9 mouse cellular contexts compared by ENCODE assay signal in genomic region chr1:169347692-169348091, GRCm38 (mm10).
DNase-seq lines count a peak whose midpoint lies in the region; ATAC-seq and TF ChIP-seq lines count a peak whose summit lies in the region.
"Had no signal": no experiment of that assay in that cellular context is flagged by ENCODE, and none has a peak within 500 bp of the region (broad histone marks: within the 10 kb centered on the region; RNA-seq: fewer than 3 reads in every experiment).

No protein-coding gene starts in this region.

- no peak overlapping the region for H3K4me2 ChIP-seq in hindbrain, embryonic 14.5 days (replicated peaks)
- H3K4me2 ChIP-seq in CH12.LX (ENCODE audit: insufficient read depth, low read depth, poor library complexity, severe bottlenecking), result no peak overlapping the region
- H3K4me2 ChIP-seq: heart, embryonic 13.5 days; lung, embryonic 15.5 days had no signal

- in situ Hi-C loops in CH12.LX (cut with MboI; ENCODE audit: low pct_ligation_motif_present, low pct_unique_long_range_greater_than_20kb, low sequenced_read_pairs), result no loop called here

- ATAC-seq in hindbrain, embryonic 14.5 days (ENCODE audit: low FRiP score), result no peak

- DNase-seq in hindbrain, embryonic 14.5 days (ENCODE audit: low spot score), result peak; percentile 84
- no peak for DNase-seq in hindbrain, embryonic 10.5 days (ENCODE audit: low spot score)
- DNase-seq in CH12.LX (ENCODE audit: extremely low read depth) (no peak), adipocyte (ENCODE audit: low spot score) (peak; percentile 35)
- DNase-seq in kidney, postnatal 14 days, result peak; percentile 61
- no peak for DNase-seq in thymus, postnatal 0 days (ENCODE audit: low spot score)
- no peak for DNase-seq in cerebellum, adult 11-12 months

- 30% methylated on average over 2 of the region's 2 CpGs for WGBS in hindbrain, embryonic 14.5 days
- WGBS in hindbrain, embryonic 10.5 days, result 54% methylated on average over 2 of the region's 2 CpGs

- no peak overlapping the region for H3K4me3 ChIP-seq in hindbrain, embryonic 14.5 days (replicated peaks; ENCODE audit: low read length)
- H3K4me3 ChIP-seq in hindbrain, embryonic 10.5 days, result no peak overlapping the region
- no peak overlapping the region for H3K4me3 ChIP-seq in CH12.LX (replicated peaks in 1 of 3; ENCODE audit: low read depth in 2 of 3, low read length in 2 of 3, poor library complexity in 1 of 3)
- H3K4me3 ChIP-seq: heart, embryonic 13.5 days; lung, embryonic 15.5 days had no signal

- no peaks in the 10 kb centered on the region for H3K4me1 ChIP-seq in hindbrain, embryonic 14.5 days (replicated peaks; ENCODE audit: control insufficient read depth, insufficient read depth, low read length)
- H3K4me1 ChIP-seq in hindbrain, embryonic 10.5 days (replicated peaks), result no peaks in the 10 kb centered on the region
- no peaks in the 10 kb centered on the region for H3K4me1 ChIP-seq in CH12.LX (ENCODE audit: control insufficient read depth in 1 of 2, insufficient read depth in 2 of 2)
- H3K4me1 ChIP-seq: heart, embryonic 13.5 days; lung, embryonic 15.5 days had no signal

- TF ChIP-seq POLR2A in CH12.LX (IDR thresholded peaks at IDR 0.05; ENCODE audit: low read depth, low read length), result no peak

- no peak for TF ChIP-seq EP300 in CH12.LX (IDR thresholded peaks at IDR 0.05; ENCODE audit: low read length)

- peak; percentile 26 for TF ChIP-seq RAD21 in CH12.LX (IDR thresholded peaks at IDR 0.05; ENCODE audit: low read depth, low read length)

- no peaks in the 10 kb centered on the region for H3K27me3 ChIP-seq in hindbrain, embryonic 14.5 days (ENCODE audit: control insufficient read depth, insufficient read depth, low read length)
- H3K27me3 ChIP-seq in hindbrain, embryonic 10.5 days (ENCODE audit: insufficient read depth, poor library complexity, severe bottlenecking), result no peaks in the 10 kb centered on the region
- no peaks in the 10 kb centered on the region for H3K27me3 ChIP-seq in CH12.LX (replicated peaks)
- H3K27me3 ChIP-seq: lung, embryonic 15.5 days had no signal

- H3K36me3 ChIP-seq in hindbrain, embryonic 14.5 days (replicated peaks; ENCODE audit: control insufficient read depth, insufficient read depth), result no peaks in the 10 kb centered on the region
- no peaks in the 10 kb centered on the region for H3K36me3 ChIP-seq in hindbrain, embryonic 10.5 days
- H3K36me3 ChIP-seq in CH12.LX (replicated peaks in 1 of 2; ENCODE audit: control insufficient read depth in 1 of 2, insufficient read depth in 1 of 2, low read length in 1 of 2), result no peaks in the 10 kb centered on the region
- H3K36me3 ChIP-seq: heart, embryonic 13.5 days; lung, embryonic 15.5 days had no signal

- no peaks in the 10 kb centered on the region for H3K79me2 ChIP-seq in CH12.LX (replicated peaks; ENCODE audit: control insufficient read depth, extremely low read depth, insufficient read depth, poor library complexity, severe bottlenecking)

- no peaks in the 10 kb centered on the region for H3K9me3 ChIP-seq in hindbrain, embryonic 14.5 days (ENCODE audit: control insufficient read depth, low read length)
- no peaks in the 10 kb centered on the region for H3K9me3 ChIP-seq in hindbrain, embryonic 10.5 days
- peaks cover 24% of the 10 kb centered on the region for H3K9me3 ChIP-seq in CH12.LX (replicated peaks; ENCODE audit: low read length)
- H3K9me3 ChIP-seq: heart, embryonic 13.5 days; lung, embryonic 15.5 days had no signal

- H3K9ac ChIP-seq in hindbrain, embryonic 14.5 days, result no peak overlapping the region
- H3K9ac ChIP-seq in CH12.LX (ENCODE audit: insufficient read depth, low read depth), result no peak overlapping the region
- H3K9ac ChIP-seq: heart, embryonic 13.5 days; lung, embryonic 15.5 days had no signal

- no peak for TF ChIP-seq CTCF in CH12.LX (conservative IDR thresholded peaks at IDR 0.05 in 1 of 2, IDR thresholded peaks at IDR 0.05 in 1 of 2; ENCODE audit: low read depth in 2 of 2, low read length in 2 of 2)

- dilution Hi-C loops in CH12.LX (cut with MboI; ENCODE audit: extremely low pct_ligation_motif_present, extremely low pct_unique_long_range_greater_than_20kb, low sequenced_read_pairs), result no loop called here

- H3K27ac ChIP-seq in hindbrain, embryonic 14.5 days, result no peak overlapping the region
- H3K27ac ChIP-seq in hindbrain, embryonic 10.5 days, result no peak overlapping the region
- no peak overlapping the region for H3K27ac ChIP-seq in CH12.LX (ENCODE audit: insufficient read depth, low read depth)
- H3K27ac ChIP-seq: heart, embryonic 13.5 days; lung, embryonic 15.5 days had no signal

TF ChIP-seq in CH12.LX, 34 proteins besides CTCF, POLR2A, EP300 and RAD21:
- no peak for TF ChIP-seq SMC3 (IDR thresholded peaks at IDR 0.05; ENCODE audit: low read depth, low read length)
- TF ChIP-seq GABPA (IDR thresholded peaks at IDR 0.05; ENCODE audit: insufficient replicate concordance, low read depth, low read length), result no peak
- TF ChIP-seq MXI1 (IDR thresholded peaks at IDR 0.05; ENCODE audit: low read depth, low read length), result no peak
- no peak for TF ChIP-seq ZNF384 (IDR thresholded peaks at IDR 0.05; ENCODE audit: low read depth, low read length)
- TF ChIP-seq JUN (IDR thresholded peaks at IDR 0.05; ENCODE audit: insufficient read depth, low read depth, low read length), result no peak
- TF ChIP-seq UBTF (IDR thresholded peaks at IDR 0.05; ENCODE audit: low read depth, low read length), result no peak
- TF ChIP-seq MAFK (IDR thresholded peaks at IDR 0.05; ENCODE audit: insufficient replicate concordance, low read length), result no peak
- no peak for TF ChIP-seq NELFE (IDR thresholded peaks at IDR 0.05; ENCODE audit: low read depth, low read length)
- no peak for TF ChIP-seq NRF1 (IDR thresholded peaks at IDR 0.05; ENCODE audit: low read depth, low read length)
- no peak for TF ChIP-seq TCF12 (IDR thresholded peaks at IDR 0.05; ENCODE audit: low read depth, low read length)
- TF ChIP-seq ZC3H11A (IDR thresholded peaks at IDR 0.05; ENCODE audit: low read depth, low read length), result no peak
- TF ChIP-seq RCOR1 (conservative IDR thresholded peaks at IDR 0.05; ENCODE audit: low read depth, low read length), result no peak
- TF ChIP-seq BHLHE40 (IDR thresholded peaks at IDR 0.05; ENCODE audit: low read depth, low read length), result no peak
- no peak for TF ChIP-seq MYC (IDR thresholded peaks at IDR 0.05; ENCODE audit: low read depth, low read length)
TF ChIP-seq in CH12.LX: peak in this region for 0.

Comparison
In these comparisons a context has a peak if more than half of its experiments do, and no peak if none do; other contexts are left out.
1. DNase-seq: peak in hindbrain, embryonic 14.5 days (single experiment), adipocyte (single experiment) and kidney, postnatal 14 days (single experiment); none in hindbrain, embryonic 10.5 days (single experiment), CH12.LX (single experiment), thymus, postnatal 0 days (single experiment) and cerebellum, adult 11-12 months (single experiment).